Mouse (Mus musculus) adrenal gland, adult 2 months (tissue): ENCODE data around the gene Ctsk. TPM values are rescaled to one million over a fixed set of nuclear protein-coding genes. Genes with fewer than 3 reads are reported as not detected.

Experiments used
- DNase-seq: peaks from one replicate; pipeline ENCODE4 v3.0.0; 2021
- long read RNA-seq: library from polyadenylated mRNA; stranded (forward); transcript quantifications from one replicate; pipeline ENCODE4 v2.0.0, GENCODE M21; 2021
- polyA plus RNA-seq: library from polyadenylated mRNA; depleted of rRNA; stranded (reverse); fragments of >200 nt; gene quantifications from 2 replicates; pipeline ENCODE4 v1.2.3, GENCODE M21; 2012; rRNA removed
- total RNA-seq, 2 experiments: library from RNA; stranded (reverse); gene quantifications; 2 replicates each; pipeline ENCODE4 v1.2.3; 2021

Ctsk gene
- total RNA-seq (1 to 10 TPM; 4.4 to 5.0 TPM), polyA plus RNA-seq (0.48 and 0.86 TPM in 2 replicates)
- long read RNA-seq, partial matches to known transcripts, result 1 of 4 reads
- long read RNA-seq, other reads (novel, unspliced or antisense), result 0 of 4 reads

DNA sequence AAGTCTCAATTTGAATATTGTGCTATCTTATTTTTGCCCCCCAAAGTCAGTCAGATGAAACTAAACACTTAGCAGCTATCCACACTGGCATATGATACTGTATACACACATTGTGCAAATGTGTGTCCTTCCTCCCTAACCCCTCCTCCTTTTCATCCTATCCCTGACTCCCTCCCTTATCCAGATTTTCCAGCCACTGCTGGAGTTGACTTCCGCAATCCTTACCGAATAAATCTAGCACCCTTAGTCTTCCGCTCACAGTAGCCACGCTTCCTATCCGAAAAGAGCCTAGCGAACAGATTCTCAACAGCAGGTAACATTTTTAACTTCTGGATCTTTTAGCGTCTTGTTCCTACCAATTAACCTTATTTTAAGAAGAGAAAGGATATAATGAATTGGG is at the start of gene Ctsk:
Gene Ctsk, plus strand, starts transcription at position 233 of the 400 bp plus-strand sequence.
- DNase-seq, result no peak

DNA sequence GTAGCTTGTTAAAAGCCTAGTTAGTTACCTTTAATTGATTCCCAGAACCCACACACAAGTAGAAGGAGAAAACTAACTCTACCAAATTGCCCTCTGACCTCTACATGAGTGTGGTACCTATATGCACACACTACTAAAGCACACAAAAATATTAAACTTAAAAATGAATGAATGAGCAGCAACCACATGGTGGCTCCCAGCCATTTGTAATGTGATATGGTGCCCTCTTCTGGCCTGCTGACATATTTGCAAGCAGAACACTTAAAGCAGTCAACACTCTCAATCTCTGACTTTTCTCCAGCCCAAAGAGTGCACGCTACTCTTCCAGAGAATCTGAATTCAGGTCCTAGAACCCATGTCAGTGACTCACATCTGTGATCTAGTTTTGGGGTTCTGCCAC is 48.6 kb upstream of the Ctsk start:
- DNase-seq, result peak; percentile 34

DNA sequence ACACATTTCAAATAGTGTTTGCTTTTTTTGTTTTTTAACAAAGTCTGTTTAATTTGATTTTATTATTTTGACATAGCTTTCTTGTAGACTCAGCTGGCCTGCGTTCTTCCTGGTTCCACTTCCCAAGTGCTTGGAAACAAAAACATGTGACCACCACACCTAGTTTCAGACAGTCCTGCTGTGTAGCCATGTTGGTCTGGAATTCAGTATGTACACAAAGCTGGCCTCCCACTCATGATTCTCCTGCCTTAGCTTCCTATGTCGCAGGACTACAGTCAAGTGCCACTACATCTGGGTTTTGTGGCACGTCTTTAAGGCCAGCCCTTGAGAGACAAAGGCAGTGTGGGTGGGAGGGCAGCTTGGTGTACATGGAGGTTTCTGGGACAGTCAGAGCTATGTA is 48.1 kb upstream of the Ctsk start:
- DNase-seq, result no peak

DNA sequence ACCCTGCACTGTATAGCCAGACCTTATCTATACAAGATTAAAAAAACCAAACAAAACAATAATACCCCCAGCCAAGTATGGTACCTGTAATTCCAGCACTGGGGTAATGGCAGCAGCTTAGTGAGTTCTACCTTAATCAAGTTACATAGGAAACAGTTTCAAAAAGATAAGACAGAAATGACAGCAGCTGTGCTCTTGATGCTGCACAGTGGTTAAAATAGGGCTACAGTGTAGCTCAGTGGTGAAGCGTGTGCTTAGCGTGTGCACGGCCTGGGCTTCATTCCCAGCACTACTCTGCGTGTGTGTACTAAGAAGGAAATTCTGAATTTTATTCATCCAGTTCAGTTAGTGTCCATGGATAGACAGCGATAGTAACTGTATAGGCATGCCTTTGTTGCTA is 42.7 kb upstream of the Ctsk start:
- DNase-seq, result no peak

DNA sequence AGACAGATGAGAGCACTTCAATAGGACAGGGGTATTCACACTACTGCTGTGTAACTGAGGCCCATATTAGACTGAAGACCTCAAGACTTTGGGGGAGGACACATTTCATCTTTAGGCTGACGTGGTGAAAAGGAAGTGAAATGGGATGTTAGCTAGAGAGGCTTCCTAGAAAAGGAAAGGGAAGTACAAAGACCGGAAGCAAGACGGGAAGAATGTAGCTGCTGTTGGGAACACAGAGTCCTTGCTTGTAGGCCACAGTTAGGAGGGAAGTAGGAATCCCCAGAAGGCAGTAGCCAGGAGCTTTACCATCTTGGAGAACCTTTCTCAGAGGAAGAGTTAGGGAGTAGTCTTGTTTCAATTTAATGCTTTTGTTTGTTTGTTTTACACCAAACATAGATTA is 41.3 kb upstream of the Ctsk start:
- no peak for DNase-seq

DNA sequence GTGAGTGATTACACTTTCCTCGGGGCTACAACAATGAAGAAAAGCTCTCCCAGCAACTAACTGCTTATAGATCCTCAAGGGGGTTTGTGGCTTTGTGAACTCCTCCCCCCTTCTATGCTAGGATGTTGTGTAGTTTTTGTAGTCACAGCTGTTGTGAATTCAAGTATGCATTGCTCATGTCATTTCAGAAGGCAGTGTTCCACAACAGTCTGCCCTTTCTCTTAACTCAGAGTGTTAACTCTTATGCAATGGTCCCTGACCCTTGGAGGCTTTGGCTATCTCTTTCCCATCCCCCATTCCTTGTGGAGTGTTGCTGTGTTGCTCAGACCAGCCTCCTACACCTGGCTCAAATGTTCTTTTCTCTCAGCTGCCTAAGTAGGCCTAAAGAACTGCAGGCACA is 39.7 kb upstream of the Ctsk start:
- no peak for DNase-seq

DNA sequence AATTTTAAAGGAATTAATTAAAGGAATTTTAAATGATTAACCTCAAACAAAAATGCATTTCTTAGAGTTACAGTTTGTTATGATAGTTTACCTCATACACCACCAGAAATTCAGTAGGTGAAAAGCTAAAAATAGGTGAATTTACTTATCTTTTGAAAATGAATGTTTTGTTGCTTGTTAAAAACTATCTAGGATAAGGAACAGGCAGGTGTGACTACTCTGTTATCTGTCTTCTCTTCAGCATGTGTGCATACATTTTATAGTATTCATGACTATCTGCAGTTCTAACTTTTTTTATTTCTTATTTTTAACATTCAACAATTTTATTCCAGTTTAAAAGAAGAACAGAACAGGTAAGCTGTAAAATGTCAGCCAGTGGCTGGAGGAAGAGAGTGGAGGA is 35.2 kb upstream of the Ctsk start:
- DNase-seq, result no peak

DNA sequence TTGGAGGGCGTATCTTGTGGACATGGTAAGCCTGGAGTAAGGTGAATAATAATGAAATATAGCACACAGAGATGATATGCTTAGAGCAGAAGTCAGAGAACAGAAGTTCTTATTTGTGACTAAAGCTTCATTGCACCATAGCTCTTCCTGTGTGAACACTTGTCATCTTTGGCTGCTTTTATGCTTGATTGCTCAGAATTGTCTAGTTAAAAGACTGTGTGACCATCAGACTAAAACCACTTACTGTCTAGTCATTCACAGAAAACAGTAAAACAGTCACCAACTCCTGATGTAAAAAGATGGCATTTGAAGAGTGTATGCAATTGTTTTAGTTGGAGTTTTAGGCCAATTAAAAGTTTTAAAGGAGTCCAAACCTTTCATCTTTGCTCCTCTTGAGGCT is 20.1 kb upstream of the Ctsk start:
- no peak for DNase-seq

DNA sequence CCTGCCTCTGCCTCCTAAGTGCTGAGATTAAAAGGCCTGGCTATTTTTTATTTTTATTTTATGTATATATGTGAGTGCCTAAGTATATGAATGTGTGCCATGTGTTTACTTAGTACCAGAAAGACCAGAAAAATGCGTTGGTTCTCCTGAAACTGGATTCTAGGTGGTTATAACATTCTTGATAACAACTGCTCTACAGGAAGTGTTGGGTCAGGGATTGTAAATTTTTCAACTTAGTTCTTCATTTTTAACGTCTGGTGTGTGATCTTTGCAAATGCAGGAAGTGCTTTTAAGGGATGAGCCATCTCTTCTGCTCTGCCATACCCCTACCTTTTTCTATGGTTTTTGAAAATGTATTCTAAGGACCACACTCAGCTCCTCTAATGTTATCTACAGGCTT is 12.6 kb upstream of the Ctsk start:
- DNase-seq, result no peak

DNA sequence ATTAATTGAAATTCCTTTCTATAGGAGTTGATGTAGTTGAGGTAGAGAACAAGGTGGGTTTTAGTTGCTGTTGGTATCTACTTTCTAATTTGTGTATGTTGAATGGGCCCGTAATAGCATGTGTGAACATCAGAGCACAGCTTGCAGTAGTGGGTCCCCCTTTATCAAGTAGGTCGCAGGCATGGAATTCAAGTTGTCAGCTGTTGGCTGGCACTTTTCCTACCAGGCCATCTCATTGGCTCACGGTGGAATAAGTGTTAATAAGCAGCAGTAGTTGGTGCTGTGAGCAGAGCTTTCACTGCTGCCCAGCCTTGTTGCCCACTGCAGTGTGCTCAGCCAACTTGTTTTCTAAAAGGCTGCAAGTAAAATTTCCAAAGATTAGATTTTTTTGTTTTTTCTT is 10.4 kb upstream of the Ctsk start:
- no peak for DNase-seq

DNA sequence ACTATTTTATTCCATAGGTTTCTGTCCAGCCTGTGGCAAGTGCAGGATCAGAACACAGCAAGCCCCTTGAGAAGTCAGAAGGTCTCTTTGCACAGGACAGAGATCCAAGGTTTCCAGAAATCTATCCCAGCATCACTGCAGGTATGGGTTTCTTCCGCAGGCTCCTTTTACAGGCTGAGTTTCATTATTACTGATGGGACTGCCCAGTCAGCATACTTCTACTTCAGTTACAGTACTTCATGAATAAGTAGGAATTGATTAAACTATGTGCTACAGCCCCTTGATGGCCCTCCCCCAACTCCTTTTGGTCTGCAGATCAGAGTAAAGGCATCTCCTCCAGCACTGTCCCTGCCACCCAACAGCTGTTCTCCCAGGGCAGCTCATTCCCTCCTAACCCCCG is 8.8 kb upstream of the Ctsk start:
- no peak for DNase-seq

DNA sequence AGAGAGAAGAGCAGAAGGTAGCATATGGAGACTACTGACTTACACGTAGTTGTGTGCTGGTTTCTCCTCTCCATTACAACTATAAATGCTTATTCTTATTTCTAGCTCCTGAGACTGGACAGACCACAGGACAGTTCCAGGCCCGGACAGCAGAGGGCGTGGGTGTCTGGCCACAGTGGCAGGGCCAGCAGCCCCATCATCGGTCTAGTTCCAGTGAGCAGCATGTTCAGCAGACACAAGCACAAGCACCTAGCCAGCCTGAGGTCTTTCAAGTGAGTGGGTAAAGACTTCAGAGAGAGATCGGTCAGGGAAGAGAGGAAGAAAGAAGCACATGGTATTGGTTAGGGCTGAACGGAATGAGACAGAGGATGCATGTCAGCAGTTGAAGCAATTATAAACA is 4.7 kb upstream of the Ctsk start:
- peak; percentile 69 for DNase-seq

DNA sequence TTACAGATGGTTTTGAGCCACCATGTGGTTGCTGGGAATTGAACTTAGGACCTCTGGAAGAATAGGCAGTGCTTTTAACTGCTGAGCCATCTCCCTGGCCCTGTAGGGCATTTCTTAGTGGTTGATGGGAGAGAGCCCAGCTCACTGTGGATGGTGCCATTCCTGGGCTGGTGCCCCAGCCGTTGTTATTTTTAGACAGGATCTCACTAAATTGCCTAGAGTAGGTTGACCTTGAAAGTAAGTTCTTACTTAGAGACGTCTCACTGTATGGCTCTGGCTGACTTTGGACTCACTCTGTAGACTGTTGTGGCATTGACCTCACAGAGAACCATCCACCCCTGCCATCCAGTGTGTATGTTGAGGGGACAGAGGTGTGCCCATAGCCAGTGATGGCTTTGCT is 827 bp upstream of the Ctsk start:
- no peak for DNase-seq

DNA sequence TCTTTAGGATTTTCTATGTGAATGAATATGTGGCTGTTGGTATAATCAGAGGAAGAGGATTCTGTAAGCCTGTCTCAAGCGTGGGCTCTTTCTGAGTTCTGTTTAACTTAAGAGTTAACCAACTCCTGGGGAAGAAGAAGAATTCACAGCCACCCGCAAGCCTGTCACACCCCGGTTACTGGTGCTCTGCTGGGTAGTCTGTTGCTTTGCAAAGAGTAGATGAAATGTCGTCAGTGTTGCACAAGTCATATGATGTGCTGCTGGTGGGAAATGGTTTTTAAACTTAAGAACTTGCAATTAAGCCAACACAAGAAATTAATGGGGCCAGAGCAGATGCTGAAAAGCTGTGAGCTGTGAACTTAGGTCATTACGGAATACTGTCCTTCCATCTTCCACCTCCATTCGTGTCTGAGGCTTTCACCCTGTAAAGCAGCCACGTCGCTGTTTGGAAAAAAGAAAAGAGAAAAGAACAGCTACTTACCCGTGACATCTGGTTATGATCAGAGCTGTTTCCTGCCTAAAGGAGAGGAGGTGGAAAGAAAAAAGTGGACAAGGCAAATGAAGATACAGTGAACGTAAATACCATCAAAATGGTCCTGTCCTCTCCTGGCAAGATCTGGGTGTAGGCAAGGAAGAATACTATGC is 562 bp downstream of the Ctsk start:
- no peak for DNase-seq

DNA sequence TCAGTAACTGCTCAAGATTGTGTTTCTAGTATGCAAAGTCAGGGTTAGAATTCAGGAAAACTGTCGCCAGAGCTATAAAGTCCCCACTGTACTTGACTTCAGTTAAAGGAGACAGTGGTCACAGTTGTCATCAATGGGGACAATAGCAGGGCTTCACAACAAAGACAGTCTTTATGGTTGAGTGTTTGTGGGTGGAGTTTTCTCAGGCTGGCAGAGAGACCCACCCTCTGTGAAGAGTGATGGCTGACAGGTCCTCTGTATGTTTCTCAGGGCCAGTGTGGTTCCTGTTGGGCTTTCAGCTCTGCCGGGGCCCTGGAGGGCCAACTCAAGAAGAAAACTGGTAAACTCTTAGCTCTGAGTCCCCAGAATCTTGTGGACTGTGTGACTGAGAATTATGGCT is 3.3 kb downstream of the Ctsk start:
- DNase-seq, result no peak

DNA sequence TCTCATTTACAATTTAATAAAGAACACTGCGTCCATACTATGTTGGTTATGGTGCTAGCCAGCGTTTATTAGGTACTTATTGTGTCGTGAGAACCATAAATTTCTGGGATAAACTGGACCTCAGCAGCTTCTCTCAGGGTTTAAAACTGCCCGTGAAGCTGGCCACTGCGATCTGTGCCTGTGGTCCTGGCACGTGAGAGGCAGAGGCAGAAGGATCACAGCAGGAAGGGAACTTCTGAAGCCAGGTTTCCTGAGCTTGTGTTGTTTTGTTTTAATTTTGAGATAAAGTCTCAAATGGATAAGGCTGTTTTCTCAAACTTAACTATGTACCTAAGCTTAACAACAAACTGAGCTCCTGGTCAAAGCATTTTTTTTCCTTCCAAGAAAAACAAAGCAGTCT is 10.3 kb downstream of the Ctsk start:
- DNase-seq, result no peak

DNA sequence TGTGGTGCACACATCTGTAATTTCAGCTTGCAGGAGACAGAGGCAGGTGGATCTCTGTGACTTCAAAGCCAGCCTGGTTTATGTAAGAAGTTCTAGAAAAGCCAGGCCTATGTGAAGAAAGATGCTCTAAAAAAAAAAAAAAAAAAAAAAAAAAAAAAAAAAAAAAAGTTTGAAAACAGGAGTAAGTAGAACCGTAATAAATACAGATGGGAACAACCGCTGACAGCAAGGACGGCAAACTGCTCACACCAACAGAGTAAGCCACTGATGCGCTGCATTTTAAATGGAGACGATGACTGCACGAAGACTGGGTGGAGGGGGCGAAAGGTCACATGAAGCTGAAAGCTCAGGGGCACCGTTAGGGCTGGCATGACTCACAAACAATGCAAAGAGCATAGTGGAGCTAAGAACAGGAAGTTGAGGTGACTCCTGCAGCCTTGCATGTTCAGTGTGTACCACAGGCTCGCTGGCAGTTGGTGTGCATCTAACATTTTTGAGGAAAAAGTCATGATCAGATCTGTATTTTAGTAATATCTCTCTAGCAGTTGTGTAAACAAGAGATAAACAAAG is 12.6 kb downstream of the Ctsk start:
- DNase-seq, result peak; percentile 40

DNA sequence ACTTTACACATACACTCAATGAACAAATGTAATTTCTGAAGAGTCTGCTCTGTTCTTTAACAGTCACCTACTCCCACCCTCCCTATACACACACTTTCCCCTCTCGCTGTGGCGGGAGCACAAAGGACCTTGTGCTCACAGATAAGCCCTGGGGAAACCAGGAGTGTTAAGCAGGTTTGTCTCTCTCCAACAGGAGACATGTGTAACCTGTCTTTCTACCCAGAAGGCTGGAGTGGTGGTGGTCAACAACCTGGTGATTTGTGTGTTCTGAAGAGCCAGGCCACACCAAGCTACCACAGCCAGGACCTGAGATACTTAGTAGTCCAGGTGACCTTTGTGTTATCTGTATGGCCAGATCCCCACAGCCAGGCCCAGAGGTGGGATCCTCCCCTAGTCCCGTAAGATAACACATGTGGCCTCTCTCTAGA is 17.6 kb downstream of the Ctsk start:
- no peak for DNase-seq

DNA sequence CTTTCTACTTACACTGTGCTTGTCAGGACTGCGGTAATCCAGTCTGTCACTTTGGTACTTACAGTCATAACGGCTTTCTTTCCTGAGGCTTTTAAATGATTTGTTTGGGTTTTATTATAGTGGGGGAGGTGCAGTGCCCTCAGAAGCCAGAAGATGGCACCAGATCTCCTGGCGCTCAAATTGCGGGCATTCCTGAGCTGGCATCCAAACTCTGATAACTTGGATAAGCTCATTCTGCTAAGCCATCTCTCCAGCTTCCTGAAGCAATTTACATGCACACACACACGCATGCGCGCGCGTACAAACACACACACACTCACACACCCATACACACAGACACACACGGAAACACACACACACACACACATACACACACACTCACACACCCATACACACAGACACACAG is 18.4 kb downstream of the Ctsk start:
- DNase-seq, result peak; percentile 78

DNA sequence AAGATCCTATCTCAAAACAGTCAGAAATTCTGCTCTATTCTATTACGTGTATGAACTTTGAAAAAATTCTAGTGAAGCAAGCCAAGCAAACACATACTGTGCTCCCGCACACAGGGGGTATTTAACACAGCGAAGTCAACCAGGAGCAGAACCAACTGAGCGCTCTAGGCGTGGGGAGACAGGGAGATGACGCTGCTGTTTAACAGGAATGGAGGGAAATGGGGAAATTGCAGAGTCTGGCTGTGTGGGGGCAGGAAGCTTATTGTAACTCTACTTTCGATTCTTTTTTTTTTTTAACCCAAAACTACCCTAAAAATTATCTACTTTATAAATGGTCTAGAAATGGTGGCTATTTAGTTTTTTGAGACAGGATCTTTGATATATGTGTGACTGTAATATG is 19.8 kb downstream of the Ctsk start:
- no peak for DNase-seq

DNA sequence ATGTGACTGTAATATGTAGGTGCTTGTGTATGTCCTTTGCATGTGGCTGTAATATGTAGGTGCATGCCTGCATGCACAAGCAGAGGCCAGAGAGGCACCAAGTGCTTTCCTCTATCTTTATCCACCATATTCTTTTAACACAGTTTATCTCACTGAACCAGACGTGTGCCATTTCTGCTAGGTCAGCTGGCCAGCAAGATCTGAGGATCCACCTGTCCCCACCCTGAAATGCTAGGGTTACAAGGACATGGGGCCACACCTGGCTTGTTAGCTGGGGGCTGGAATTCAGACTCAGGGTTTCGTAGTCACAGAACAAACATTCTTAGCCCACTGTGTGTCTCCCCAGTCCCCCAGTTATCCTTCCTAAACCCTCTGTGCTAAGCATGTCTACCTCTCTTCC is 20.3 kb downstream of the Ctsk start:
- DNase-seq, result no peak

DNA sequence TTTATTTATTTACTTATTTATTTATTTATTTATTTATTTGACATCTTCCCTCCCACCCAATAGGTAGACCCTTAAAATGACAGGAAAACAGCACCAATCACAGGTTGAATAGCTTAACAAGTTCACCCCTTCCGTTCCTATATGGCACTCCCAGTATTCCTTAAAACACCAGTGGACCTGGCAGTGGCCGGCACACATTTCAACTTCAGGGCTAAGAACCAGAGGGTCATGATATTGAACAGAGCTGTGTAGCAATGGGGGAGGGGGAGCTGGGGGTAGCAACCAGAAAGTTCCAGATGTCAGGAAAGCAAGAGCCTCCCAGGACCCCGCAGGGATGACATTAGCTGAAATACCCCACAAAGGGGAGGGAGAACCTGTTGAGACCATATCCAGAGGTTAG is 21.0 kb downstream of the Ctsk start:
- no peak for DNase-seq

DNA sequence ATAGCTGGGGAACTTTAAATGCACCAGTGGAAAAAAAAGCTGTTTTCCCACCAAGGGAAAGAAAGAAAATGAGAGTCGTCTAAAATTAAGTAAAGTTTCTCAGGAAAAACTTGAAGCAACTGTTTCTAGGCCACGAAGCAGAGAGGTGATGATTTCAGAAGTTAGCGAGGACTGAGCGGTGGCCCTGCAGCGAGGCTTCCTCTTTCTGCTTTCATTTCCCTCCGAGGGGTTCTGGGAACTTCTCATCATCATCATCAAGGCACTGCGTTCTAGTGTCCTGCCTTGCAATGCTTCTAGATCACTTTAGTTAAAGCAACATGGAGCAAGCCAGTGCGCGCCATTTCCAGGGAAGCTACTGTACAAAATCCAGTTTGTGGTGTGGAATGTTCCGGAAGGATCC is 22.1 kb downstream of the Ctsk start:
- no peak for DNase-seq

DNA sequence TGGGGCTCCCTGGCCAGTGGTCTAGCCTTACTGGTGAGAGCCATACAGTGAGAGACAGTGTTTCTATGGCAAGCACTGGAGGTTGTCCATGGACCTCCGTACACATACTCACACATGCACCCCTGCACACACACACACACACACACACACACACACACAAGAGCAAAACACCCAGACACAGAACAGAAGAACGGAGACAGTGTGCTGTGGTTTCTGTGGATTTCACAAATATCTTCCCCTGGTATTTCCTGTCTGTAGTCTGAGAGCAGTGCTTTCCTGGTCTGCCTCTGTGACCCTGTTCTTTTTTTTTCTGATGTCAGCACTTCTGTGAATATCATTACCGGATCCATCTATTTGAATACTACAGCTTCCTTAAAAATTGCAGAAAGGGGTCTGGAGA is 24.6 kb downstream of the Ctsk start:
- DNase-seq, result no peak
